Mouse (Mus musculus) heart, adult 18-20 months (tissue): ENCODE measurements around the gene A430078G23Rik. TPM values are rescaled to one million over a fixed set of nuclear protein-coding genes. Genes with fewer than 3 reads are reported as not detected.

ENCODE experiments used
- DNase-seq, 2 experiments: peaks; one replicate each; pipeline ENCODE4 v3.0.0; 2021 to 2022; ENCODE audit warnings: mixed read lengths in 1 of 2
- total RNA-seq, 2 experiments: library from RNA; stranded (reverse); gene quantifications; 2 replicates each; pipeline ENCODE4 v1.2.3; 2021

A430078G23Rik gene
- total RNA-seq, 2 experiments from 2014 or later, result 0.30 to 2.9 TPM

- DNase-seq, result peak; percentile 73 to 81
Measured at GRCm38 (mm10) chr8:3411901-3412301, 58.7 kb downstream of the A430078G23Rik start.

- no peak for DNase-seq
Measured at GRCm38 (mm10) chr8:3412816-3413215, 59.6 kb downstream of the A430078G23Rik start.

- no peak for DNase-seq
Measured at GRCm38 (mm10) chr8:3414639-3415190, 61.5 kb downstream of the A430078G23Rik start.

- no peak for DNase-seq
Measured at GRCm38 (mm10) chr8:3415259-3415658, 62.0 kb downstream of the A430078G23Rik start.

GRCm38 (mm10) chr8:3415661-3416060 is 62.4 kb downstream of the A430078G23Rik start:
- DNase-seq, result no peak

GRCm38 (mm10) chr8:3416846-3417245 is 63.6 kb downstream of the A430078G23Rik start:
- DNase-seq, result peak in 1 of 2 experiments; percentile 48

- DNase-seq, result peak in 1 of 2 experiments; percentile 33
Measured at GRCm38 (mm10) chr8:3417455-3417854, 64.2 kb downstream of the A430078G23Rik start.

- DNase-seq, result peak; percentile 42 to 52
Measured at GRCm38 (mm10) chr8:3418101-3418500, 64.9 kb downstream of the A430078G23Rik start.

- no peak for DNase-seq
Measured at GRCm38 (mm10) chr8:3420105-3420706, 67.0 kb downstream of the A430078G23Rik start.

- DNase-seq, result no peak
Measured at GRCm38 (mm10) chr8:3421507-3421906, 68.3 kb downstream of the A430078G23Rik start.

- peak in 1 of 2 experiments; percentile 53 for DNase-seq
Measured at GRCm38 (mm10) chr8:3425217-3425616, 72.0 kb downstream of the A430078G23Rik start.

- no peak for DNase-seq
Measured at GRCm38 (mm10) chr8:3426211-3426610, 73.0 kb downstream of the A430078G23Rik start.

GRCm38 (mm10) chr8:3428426-3428825 is 75.2 kb downstream of the A430078G23Rik start:
- no peak for DNase-seq

GRCm38 (mm10) chr8:3429966-3430365 is 76.8 kb downstream of the A430078G23Rik start:
- DNase-seq, result peak; percentile 49 to 61

- DNase-seq, result no peak
Measured at GRCm38 (mm10) chr8:3431113-3431512, 77.9 kb downstream of the A430078G23Rik start.

- no peak for DNase-seq
Measured at GRCm38 (mm10) chr8:3436492-3436891, 83.3 kb downstream of the A430078G23Rik start.

GRCm38 (mm10) chr8:3439510-3439909 is 86.3 kb downstream of the A430078G23Rik start:
- no peak for DNase-seq

Other genes with a start within 250 kb of the A430078G23Rik start
- gene Insr, start 73.8 kb upstream of the A430078G23Rik start, total RNA-seq, result 100 to 1,000 TPM; 127 to 137 TPM
- 10 to 100 TPM; 17.5 to 20.4 TPM for gene Arhgef18, start 39.6 kb downstream of the A430078G23Rik start, total RNA-seq
- 1 to 10 TPM; 3.6 to 4.2 TPM for gene Pex11g, start 114.3 kb downstream of the A430078G23Rik start, total RNA-seq
- not detected for gene Tex45, start 117.4 kb downstream of the A430078G23Rik start, total RNA-seq
- gene Zfp358, start 139.7 kb downstream of the A430078G23Rik start, total RNA-seq, result 10 to 100 TPM; 29.4 to 30.5 TPM
- 10 to 100 TPM; 17.8 to 21.0 TPM for gene Mcoln1, start 147.0 kb downstream of the A430078G23Rik start, total RNA-seq
- gene Pnpla6, start 162.0 kb downstream of the A430078G23Rik start, total RNA-seq, result 10 to 100 TPM in 1 of 2 experiments, 1 to 10 TPM in 1; 8.1 to 10.2 TPM
- under 1 TPM; 0.22 to 0.49 TPM for gene C330021F23Rik, start 214.6 kb downstream of the A430078G23Rik start, total RNA-seq
- 1 to 10 TPM; 1.2 to 1.6 TPM for gene Camsap3, start 233.9 kb downstream of the A430078G23Rik start, total RNA-seq